Mouse (Mus musculus) monocyte, adult 5-6 weeks (primary cell): ENCODE results near the gene Bmpr1b. TPM values are rescaled to one million over a fixed set of nuclear protein-coding genes. Genes with fewer than 3 reads are reported as not detected.

Experiments used
- ATAC-seq: fragments of 153-309, 156-312 bp; replicated peaks from 2 replicates; pipeline ENCODE4 v1.8.0; 2017; ENCODE audit warnings: mild to moderate bottlenecking; ENCODE audit not compliant: low TSS enrichment, insufficient number of reproducible peaks, severe bottlenecking, poor library complexity, low FRiP score
- total RNA-seq: library from RNA; stranded (forward); fragments of 200-1000, 200-491, 200-594 nt; gene quantifications from 3 replicates; pipeline ENCODE4 v1.2.3, GENCODE M21; 2017

Bmpr1b gene
- total RNA-seq, 1 experiment from 2014 or later, result not detected

DNA sequence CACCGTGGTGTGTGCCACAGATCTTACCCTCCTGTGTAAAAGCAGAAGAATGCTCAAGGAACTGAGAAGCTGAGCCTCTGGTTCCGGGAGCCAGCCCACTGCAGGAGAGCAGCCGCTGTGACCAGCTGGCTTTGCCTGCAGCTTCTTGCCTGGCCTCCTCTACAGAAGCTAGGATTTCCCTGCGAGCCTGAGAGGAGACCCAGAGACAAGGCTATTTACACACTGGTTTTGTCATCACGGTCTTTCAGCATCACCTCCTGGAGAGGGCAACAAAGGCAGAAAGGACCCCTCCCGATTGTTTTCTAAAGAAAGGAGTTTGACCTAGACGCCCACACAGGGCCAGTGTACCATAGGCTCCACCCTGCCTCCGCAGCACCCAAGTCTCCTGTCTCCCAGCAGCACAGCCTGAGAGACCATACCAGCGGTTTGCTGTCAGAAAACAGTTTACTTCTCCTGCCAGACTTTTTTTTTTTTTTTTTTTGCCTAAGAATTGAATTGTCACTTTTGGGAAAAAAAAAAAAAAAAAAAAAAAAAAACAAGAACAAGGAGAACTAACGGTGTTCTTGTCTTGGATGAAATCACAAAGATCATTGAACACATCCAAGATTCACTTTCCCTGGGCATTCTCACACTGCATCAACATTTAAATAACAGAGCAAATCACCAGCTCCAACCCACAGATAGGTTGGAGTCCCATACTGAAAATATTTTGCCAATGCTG is 237.7 kb downstream of the Bmpr1b start:
- no peak for ATAC-seq

- no peak for ATAC-seq
These were observed 245.8 kb downstream of the Bmpr1b start for GRCm38 (mm10) chr3:141923442-141923841.

GRCm38 (mm10) chr3:141921161-141921560 is 248.1 kb downstream of the Bmpr1b start:
- ATAC-seq, result no peak

GRCm38 (mm10) chr3:141919661-141920060 is 249.6 kb downstream of the Bmpr1b start:
- no peak for ATAC-seq

DNA sequence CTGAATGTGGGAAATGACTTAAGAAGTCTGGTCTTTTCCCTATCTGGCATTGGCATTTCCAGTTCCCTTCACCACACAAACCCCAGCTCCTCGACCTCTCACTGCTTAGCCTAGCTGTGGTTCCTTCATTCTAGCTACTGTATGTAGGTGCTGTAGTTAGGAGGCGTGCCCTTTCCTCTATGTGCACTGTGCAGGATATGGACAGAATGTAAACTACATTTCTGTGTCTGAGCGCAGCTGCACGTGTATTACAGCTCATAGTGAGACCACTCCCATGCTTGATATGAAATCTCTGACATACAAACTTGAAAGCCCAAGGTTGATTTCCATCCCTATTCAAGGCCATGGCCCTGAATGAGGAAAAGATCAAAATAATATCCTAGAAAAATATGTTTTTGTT is 252.1 kb downstream of the Bmpr1b start:
- ATAC-seq, result no peak

DNA sequence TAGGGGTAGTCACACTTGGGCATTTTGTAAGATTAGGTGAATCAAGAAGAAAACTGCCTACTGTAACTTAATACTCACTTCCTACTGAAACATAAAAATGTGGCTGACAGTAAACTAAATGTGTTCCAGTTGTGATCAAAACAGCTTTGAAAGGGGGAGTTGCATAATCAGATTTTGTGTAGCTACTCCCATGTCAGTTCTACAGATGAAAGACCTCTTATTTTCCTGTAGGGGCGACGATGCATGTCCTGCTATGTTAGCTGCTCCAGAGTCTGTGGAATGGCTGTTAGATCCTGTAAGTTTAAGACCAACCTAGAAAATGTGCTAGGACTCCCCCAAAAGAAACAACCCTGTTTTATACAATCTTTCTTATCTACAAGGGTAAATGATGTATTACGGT is 253.2 kb downstream of the Bmpr1b start:
- no peak for ATAC-seq

GRCm38 (mm10) chr3:141914588-141914987 is 254.6 kb downstream of the Bmpr1b start:
- no peak for ATAC-seq

DNA sequence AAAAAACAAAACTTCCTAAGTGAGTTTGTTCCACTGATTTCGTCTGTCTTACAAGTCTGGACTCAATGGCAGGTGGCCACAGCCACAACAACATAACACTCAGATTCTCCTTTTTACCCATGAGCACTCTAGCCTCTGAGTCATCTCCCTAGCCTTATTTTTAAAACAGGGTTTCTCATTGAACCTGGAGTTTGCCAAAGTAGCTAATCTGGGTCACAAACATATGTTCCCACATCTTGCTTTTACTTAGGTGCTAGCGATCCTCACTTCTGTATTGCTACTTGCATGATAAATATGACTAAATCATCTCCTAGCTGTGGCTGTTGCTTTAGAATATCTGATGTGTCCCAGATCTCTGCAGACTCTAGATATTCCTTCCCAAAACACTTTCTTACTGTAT is 260.1 kb downstream of the Bmpr1b start:
- no peak for ATAC-seq

GRCm38 (mm10) chr3:141905903-141906623 is 263.2 kb downstream of the Bmpr1b start:
- no peak for ATAC-seq

DNA sequence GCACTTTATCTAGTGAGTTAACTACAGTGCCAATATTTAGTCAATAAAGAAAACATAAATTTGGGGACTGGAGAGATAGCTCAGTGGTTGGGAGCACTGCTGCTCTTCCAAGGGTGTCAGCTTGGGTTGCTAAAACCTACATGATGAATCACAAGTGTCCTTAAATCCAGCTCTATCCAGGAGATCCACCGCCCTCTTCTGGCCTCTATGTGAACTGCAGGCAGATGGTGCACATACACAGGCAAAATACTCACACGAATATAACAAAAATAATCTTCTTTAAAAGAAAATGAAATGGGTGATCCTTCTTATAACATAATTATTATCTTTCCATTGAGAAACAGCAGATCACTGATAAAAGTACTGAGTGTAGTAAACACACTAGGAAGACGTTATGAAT is 268.9 kb downstream of the Bmpr1b start:
- no peak for ATAC-seq

GRCm38 (mm10) chr3:141899521-141899920 is 269.7 kb downstream of the Bmpr1b start:
- ATAC-seq, result no peak

DNA sequence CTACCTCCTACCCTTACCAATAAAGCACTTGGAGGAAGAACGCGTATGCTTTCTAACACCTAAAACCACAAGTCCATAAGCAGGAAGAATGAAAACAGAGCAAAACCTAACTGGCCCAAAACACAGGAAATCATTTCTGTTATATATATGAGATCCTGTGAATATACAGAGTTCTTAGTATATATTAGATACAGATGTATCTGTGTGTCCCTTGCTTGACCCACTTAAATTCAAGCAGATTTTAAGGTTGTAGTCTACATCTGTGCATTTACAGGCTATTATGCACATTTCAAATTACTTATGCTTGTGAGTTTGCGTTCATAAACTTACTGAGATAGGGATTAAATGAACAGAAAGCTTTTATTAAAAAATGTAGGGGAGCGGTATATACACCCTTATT is 271.5 kb downstream of the Bmpr1b start:
- ATAC-seq, result no peak

GRCm38 (mm10) chr3:141896870-141897554 is 272.2 kb downstream of the Bmpr1b start:
- ATAC-seq, result no peak

DNA sequence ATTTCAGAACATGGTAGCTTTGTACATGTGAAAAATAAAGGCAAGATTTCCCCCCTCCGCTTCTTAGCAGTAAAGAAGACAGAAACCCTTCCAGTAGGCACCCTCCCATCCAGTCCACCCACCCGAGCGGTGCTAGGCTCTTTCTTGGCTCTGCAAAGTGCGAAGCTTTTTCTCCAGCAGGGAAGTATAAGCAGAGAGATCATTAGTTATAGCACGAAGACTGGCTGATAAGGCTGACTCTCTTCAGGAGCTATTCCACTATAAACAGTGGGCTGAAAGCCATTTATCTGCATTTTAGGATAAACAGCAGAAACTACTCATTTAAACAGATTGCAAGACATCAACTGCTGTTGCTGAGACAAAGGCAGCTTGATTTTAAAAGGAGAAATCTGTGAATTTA is 274.1 kb downstream of the Bmpr1b start:
- ATAC-seq, result no peak

DNA sequence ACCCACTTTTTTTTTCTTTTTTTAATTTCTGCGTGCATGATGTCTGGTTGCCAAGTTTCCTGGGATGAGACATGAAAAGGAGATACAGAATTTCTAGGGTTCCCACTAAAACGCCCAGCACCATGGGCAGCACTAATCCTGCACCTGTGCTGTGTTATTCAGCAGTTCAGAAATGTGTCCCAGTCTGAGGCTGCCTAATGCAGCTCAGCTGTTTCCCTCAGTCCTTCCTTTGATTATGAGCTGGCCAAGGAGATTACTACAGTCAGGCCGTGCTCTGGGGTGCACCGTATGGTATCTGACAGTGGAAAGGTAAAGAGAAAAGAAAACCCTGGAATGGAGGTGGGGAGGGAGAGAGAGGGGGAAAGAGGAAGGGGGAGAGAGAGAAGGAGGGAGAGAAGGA is 278.6 kb downstream of the Bmpr1b start:
- ATAC-seq, result no peak

DNA sequence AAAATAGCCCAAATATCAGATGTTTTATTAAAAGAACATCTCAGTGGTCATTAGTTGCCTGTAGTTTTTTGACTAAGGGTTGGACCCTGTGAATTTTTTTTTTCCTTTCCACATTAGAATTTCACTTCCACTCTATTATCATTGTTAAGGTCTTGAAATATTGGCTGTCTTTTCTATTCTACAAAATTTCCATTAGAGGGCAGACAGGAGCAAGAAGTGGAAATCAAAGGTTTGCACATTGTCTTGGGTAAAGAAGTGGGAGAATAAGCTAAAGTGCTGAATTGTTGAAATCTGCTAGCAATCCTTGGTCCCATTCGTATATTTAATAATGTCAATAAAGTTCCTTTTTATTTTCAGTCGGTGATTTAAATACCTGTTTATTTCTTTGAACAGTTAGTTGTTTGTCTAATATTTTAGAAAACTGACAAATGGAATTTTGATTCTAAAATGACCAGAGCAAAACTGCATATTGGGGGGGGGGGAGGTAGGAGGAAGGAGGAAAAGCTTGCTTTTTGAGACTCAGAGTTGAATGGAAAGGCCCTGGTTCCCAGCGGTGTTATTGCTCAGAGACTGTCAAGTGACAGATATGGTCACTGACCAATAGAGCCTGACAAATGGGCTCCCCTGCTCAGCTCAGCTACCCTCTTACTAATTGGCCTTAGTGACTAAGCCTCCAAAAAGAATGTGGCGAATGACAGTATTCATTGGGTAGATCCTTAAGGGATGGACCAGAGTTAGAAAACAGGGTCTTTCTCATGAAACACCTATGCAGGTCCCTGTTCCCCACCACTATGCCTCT is 281.6 kb downstream of the Bmpr1b start:
- ATAC-seq, result no peak

DNA sequence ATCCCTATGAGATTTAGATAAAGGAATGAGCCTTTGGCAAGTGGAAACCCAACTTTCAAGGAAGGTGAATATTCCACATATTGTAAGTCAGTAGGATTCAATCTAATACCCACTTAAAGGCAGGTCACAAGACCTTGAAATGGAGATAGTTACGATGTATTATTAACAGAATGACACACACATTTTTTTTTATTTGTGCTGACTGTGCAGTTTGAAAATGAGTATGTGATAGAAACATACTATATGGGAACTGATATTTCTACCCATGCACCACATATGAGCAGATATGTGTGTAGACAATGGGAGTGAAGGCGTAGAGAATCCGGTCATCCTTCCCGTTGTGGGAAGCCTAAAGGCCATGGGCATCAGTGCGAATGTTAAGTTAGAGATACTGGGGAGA is 285.0 kb downstream of the Bmpr1b start:
- no peak for ATAC-seq

DNA sequence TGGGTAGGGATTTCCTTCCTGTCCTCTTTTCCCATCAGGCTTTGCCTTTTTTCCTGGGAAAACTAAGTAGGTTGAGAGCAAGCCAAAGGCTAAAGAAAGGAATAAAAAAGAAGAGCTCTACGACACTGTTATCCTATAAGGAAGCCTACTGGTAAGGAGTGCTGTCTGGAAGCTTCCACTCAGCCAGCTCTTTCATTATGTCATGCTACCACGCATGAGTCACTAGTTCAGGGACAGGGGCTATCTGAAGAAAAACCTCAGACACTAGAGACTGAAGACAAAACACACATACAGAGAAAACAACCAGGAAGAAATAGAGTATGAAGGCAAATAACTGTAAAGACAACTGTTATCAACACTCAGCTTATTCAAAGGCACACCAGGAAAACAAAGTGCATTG is 286.7 kb downstream of the Bmpr1b start:
- ATAC-seq, result no peak
